Mouse (Mus musculus) liver (tissue): ENCODE measurements at regions not wholly inside any gene's neighbourhood (a gene's known extent, or its start where the extent isn't known, plus 50 kb on each side); places are given as distances from the start of the nearest gene placed in this dataset.

Experiments
- DNase-seq: peaks from one replicate; pipeline ENCODE4 v3.0.0-alpha.2; 2020; ENCODE audit warnings: mixed read lengths

DNA sequence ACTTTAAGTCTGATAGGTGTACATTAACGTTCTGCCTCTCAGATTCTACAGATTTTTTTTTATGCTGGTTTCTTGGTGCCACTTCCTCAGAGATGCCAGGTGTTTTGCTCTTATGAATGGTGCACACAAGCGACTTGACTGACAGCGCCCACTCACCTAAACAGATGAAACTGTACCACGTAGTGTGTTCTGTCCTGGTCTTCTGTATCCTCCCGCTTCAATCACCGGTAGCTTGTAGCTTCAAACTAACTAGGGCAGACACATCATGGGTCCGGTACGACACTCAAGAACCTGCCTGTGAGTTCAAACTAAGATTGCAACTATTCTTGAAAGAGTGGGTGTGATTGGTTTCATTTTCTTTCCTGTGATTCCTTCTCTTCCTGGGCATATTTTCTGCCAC lies 198.0 kb upstream of the Satb1 start:
- no peak for DNase-seq

DNA sequence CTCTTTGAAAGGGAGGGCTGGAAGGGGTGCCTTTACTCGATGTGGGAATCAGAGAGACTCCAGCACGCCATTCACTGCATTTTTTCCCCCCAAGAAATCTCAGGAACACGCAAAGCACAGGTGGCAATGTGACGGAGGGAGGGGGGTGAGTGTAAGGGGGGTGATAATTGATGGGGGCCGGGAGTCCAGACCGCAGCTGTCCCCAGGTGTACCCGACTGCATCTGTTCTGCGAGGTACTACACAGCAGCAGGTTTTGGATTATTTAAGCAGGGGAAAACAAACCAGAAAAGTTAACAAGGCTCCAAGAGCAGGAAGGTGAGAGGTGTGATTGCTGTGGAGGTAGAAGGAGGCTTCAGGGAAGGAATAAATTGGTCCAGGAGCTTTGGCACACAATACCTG lies 153.8 kb upstream of the Satb1 start:
- DNase-seq, result no peak

DNA sequence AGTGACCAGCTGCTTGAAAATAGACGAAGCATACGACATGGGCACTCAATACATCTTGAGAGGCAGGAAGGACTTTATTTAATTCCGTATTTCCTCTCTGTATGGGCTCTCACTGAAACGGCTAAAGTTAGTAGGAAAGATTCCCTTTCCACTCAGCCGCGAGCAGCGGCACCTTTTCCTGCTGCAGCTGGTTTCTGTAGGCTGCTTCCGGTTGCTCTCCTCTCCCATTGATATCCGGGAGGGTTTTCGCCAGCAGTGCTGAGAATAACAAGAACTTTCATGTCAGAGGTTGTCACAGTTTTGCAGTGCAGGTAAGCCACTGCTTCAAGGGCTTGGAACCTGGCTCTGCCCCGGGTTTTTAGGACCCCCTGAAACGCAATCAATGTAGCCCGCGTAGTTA lies 153.1 kb upstream of the Satb1 start:
- no peak for DNase-seq

DNA sequence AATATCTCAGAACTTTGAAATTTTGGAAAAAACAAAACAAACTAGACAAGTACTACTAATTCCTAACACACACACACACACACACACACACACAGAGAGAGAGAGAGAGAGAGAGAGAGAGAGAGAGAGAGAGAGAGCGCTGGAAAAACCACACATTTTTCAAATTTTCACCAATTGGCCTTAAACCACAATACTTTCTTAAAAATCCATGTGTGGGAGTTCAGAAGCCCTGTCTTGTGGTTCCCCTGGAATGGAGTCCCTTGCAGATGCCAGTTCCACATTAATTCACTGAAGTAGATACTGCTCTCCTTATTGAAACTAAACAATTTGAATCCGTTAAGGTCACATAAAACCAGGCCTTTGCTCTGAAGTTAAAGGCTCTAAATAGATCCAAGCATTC lies 146.0 kb upstream of the Satb1 start:
- no peak for DNase-seq

DNA sequence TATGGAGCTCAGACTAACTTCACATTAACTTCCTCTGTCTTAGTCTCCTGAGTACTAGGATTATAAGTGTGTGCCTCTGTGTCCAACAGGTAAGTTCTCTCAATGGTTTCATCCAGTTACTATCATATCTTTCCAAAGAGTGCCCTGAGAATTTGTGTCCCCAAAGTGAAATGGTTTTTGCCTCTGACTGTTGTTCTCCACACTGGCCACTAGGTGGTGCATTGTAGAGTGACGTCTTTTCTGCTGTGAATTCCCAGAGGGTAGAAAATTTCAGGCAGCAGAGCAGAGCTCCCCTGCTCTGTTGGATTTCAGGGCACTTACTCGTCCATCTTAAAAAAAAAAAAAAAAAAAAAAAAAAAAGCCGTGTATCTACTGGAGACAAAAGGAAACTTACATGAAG lies 138.4 kb upstream of the Satb1 start:
- no peak for DNase-seq

DNA sequence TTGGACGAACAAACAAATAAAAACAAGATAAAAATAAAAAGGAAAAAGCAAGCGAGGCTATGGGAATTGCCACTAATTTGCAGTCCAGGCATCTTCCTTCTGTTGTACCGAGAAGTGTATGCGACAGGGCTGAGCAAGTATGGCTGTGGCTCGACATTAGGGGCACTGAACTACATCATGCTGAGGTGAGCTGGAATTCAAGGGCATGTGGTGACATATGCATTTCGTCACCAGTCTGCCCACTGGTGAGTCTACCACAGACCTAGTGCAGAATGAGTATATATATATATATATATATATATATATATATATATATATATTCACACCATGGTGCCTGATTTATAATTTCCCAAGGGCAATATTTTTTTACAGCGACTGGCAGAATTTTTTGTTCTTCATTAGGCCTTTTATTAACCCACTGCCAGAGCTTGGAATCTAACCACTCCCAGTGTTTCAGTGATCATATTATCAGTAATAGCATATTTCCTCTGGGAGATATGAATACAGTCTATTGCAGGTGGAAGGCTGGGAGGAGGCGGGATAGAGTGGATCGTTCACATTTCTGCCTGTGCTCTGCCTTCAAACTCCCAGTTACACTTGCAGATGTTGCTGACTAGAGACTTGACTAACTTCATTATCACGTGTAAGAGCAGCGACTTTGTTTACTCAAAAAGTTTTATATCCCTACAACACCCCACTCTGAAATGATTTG lies 133.6 kb upstream of the Satb1 start:
- DNase-seq, result no peak

DNA sequence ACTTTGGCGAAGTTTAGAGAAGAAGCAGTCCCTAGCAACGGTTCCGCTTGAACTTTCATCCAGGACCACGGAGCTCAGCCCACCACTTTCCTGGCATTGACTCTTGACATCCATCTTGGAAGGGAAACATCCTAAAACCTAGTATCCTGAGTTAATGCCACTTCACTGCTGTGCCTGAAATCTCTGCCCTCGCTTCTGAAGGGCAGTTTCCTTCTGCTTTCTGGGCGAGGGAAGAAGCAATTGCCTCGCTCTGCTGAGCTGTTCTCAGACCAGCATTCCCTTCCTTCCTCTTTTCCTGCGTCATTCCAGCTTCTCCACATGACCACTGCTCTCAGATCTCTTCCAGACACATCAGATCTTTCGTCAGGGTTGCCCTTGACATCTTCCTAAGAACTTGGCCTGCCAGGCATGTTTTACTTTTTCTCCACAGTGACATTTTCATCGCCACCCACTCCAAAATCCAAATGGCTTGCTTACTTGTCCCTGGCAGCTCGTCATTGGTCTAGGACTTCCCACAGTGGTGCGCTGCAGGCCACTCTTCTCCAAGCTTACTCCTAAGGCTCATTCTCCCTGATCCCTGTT lies 129.5 kb upstream of the Satb1 start:
- DNase-seq, result no peak

DNA sequence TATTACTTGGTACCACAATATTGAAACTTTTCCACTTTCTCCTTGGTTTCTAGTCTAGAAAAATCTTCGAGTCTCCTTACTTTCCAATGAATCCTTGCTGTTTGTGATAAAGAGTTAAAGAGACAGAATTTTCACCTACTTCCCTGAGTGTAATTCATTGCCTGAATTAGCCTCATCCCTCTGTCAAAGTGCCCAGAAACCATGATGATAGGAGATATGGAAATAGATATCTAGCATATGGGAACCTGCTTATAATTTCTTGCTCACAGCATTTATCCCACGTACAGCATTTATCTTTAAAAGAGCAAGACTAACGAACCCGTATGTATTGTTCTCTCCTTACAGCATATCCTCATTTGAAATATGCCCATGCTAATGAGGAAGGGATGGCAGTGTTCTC lies 128.2 kb upstream of the Satb1 start:
- DNase-seq, result no peak

DNA sequence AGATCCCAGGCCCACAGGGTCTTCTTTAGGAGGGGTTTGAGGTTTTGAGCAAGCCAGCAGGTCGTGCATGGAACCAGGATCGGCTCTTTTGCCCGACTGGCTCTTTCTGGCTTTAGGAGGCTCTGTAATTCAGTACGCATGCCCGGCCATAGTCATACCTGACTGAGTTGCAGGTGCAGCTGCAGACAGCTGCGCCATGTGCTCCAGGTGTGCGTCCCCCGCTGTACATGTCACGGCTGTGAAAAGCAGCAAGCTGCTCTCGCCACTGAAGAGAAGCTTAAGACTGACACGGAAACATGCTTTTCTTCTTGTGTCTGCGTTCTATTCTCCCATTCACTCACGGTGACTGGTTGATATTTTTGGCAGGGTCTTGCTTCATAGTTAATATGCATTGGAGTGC lies 123.2 kb upstream of the Satb1 start:
- no peak for DNase-seq

DNA sequence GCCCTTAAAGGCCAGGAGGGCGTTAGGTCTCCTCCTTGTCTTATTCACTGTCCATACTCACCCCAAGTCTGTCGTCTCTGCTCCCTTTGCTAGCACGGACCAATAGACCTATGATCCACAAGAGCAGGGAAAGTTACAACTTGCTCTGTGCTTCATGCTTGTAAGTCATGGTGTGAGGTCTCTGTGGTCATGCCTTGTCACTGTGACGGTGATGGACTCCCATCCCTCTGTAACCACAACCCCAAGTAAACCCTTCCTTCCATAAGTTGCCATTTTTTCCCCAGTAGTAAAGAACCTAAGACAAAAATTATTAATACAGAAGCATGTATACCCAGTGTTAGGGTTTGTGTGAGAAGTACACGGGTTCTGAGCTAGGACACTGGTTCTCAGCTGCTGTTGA lies 104.6 kb upstream of the Satb1 start:
- no peak for DNase-seq

DNA sequence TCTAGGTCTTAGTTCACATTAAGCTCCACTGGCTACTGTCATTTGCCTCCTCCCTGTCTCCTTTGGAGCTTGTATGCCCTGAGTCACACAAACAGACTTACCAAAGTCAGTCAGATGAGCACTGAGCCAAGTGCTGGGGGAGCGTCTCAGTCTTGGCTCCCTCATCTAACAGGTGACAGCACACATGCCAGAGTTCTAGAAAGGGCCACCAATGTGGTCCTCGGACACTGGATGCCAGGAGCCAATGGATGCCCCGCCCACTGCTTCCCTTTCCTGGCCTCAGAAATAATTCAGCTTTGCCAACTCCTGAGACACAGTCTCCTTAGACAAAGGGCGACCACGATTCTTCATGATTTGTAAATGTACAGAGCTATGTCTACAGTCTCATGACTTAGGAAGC lies 103.0 kb upstream of the Satb1 start:
- no peak for DNase-seq

DNA sequence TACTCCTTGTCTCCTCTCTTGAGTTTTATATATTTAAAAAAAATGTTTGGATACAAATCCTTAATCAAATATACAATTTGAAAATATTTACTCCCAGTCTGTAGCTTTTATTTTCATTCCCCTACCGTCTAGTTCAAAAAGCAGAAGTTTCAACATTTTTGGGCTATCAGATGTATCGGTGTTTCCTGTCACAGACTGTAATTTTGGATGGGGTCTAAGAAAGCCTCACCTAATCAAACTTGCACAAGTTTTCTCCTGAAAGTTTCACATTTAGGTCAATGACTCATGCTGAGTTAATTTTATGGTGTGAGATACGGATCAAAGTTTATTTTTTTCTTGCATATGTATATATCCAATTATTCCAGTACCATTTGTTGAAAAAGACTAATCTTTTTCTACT lies 93.3 kb upstream of the Satb1 start:
- DNase-seq, result no peak

DNA sequence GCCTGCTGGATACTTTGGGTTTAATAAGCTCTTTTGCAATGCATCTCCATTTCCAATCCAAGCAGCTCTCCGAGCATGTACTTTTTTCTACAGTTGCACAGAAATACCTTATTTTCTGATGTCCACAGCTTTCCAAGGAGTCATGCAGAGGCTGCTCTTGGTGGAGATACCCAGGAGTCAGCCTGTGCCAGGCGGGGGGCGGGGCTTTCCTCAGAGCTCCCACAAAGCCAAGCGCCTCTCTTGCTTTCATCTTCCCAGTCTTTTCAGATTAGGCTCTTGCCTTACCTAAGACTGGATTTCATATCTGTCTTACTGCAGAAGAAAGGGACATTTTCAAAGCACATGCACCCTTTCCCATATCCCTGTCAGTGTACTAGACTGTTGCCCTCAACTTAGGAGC lies 73.9 kb upstream of the Satb1 start:
- DNase-seq, result no peak

DNA sequence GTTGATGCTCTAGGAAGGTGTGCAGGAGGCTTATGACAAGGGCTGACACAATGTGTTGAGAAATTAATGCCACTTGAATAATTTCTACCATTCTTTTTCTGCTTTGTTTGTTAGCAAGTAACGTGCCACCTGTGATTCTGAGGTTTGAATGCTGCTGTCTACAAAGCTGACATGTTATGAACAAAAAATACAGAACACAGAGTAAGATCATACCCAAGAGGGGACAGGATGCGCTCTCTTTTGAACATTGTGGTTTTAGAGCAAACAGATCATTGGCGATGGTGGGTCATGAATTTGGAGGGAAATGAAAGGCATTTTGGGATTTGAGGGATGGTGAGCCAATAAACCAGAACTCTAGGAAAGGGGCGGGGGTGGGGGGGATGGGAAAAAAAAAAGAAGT lies 73.3 kb upstream of the Satb1 start:
- no peak for DNase-seq

DNA sequence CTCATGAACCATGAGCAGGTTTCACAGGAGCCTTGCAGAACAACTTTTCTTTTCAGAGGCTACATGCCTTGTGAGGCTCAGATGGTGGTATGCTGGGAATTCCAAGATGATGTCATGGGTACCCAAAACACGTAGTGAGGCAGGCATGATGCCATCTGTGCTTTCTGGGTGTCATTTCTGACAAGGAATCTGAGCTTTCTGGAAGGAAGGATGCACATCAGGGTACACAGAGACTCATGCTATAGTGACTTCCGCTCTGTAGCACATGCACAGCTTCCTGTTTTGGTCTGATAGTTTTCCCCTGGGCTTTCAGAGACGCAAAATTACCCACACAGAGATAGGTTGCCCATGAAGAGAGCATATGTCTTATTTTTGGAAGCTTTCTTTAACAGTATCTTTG lies 70.8 kb upstream of the Satb1 start:
- no peak for DNase-seq

DNA sequence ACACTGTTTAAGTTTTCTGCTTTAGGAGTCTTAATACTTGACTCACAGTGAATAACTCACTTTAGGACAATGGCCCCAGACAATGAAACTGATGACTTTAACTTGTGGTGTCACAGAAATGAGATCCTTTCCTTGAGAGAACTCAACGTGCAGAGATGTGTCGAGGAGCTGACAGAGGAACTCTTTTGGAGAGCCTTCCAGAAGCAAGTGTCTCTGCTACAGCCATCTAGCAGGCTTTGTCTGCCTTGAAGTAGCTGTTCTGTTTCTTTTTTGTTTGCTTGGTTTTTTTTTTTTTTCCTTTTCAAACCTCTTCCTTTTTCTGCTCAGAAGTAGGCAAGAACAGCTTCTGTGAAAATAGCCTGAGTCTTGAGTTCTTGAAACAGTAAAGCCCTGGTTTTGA lies 66.3 kb upstream of the Satb1 start:
- DNase-seq, result no peak

DNA sequence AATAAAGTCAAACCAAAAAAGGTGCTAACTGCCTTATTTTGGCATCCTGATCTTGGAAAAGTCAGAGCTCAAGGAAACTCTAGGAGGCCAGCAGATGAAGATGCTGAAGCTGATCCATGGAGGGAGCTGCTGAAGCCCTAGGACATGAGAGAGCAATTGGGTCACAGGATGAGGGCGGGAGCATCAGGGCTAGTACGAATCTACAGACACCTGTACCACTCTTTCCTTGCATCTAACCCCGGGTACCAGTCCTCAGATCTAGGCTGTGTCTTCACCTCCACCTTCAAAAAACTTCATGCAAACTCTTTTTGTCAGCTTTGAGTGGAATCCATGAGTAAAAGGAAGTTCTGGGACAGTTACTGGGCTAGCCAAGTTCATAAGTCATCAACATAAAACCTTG lies 63.1 kb upstream of the Satb1 start:
- no peak for DNase-seq

DNA sequence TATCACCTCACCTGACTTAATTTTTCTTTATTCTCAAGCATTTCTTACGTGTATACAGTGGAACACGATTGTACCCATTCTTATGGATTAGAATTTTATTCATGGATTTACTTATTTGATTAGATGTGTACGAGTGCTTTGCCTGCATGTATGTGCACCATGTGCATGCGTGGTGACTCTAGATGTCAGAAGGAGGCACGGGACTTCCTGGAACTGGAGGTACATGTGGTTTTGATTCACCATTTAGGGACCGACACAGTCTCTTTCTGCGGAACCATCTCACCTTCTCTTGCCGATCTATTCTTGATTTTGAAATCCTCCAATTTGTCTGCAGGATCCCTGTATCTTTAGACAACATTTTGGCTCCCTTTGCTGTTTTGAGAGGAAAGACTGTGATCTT lies 61.2 kb upstream of the Satb1 start:
- no peak for DNase-seq

DNA sequence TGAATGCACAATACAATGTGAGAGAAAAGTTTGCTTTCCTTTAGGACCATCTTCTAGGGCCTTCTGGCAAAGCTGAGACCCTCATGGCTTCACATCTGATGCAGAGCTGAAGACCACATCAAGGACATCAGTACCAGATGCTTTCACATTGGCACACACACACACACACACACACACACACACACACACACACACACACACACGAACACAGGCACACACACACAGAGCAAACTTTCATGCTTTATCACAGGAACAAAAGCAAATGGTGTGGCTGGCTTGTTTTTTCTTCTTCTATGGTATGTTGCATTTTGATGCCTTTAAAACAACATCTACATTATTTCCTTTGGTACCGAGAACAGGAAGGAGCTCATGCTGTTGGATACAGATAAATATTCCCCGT lies 59.8 kb upstream of the Satb1 start:
- DNase-seq, result no peak

DNA sequence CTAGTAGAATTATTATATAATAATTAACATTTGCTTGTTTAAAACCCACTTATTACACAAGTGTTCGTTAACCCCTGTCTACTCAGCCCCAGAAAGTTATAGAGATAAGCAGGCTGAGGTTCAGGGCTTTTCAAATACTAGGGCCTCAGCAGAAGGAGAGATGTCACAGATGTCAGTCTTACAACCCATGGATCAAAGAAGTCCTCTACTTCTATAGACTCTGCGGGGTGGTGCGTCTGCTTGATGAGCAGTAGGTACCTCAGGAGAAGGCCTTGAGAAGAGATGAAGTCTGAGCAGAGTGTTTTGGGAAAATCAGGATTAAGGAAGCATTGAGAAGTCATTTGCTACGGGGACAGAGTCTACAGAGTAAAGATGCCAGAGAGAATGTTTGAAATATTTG lies 59.1 kb upstream of the Satb1 start:
- DNase-seq, result no peak
